Mouse (Mus musculus) midbrain, embryonic 12.5 days (tissue): ENCODE measurements around the gene Ankrd35. TPM values are rescaled to one million over a fixed set of nuclear protein-coding genes. Genes with fewer than 3 reads are reported as not detected.
"Not testable (repeated sequence)": the region's sequence is repeated elsewhere in the genome, so short reads cannot be mapped to it uniquely, and the experiment has no call there.

ENCODE experiments used
- ATAC-seq: fragments of 200-750 bp; cut with Nextera tagmentation; 2 replicates; pipeline ENCODE4 v1.8.0; 2017; ENCODE audit warnings: low read depth, moderate TSS enrichment, moderate library complexity; ENCODE audit not compliant: low FRiP score
- H3K27ac ChIP-seq: fragments of 300-500 bp; sonication (generic); replicated peaks from 2 replicates; pipeline ENCODE4 v1.5.1; 2016; ENCODE audit warnings: mild to moderate bottlenecking
- H3K27me3 ChIP-seq: fragments of 300-500 bp; sonication (generic); 2 replicates; pipeline ENCODE4 v1.6.1; 2016; ENCODE audit warnings: mild to moderate bottlenecking
- H3K36me3 ChIP-seq: fragments of 300-500 bp; sonication (generic); 2 replicates; pipeline ENCODE4 v1.6.1; 2016
- H3K4me1 ChIP-seq: fragments of 300-500 bp; sonication (generic); 2 replicates; pipeline ENCODE4 v1.6.1; 2016
- H3K4me2 ChIP-seq: fragments of 300-500 bp; sonication (generic); replicated peaks from 2 replicates; pipeline ENCODE4 v1.6.1; 2016; ENCODE audit warnings: mild to moderate bottlenecking, moderate library complexity
- H3K4me3 ChIP-seq: fragments of 300-500 bp; sonication (generic); 2 replicates; pipeline ENCODE4 v1.5.1; 2016; ENCODE audit warnings: mild to moderate bottlenecking
- H3K9ac ChIP-seq: fragments of 300-500 bp; sonication (generic); replicated peaks from 2 replicates; pipeline ENCODE4 v1.6.1; 2016; ENCODE audit warnings: mild to moderate bottlenecking, moderate library complexity
- H3K9me3 ChIP-seq: fragments of 300-500 bp; sonication (generic); 2 replicates; pipeline ENCODE4 v1.6.1; 2016; ENCODE audit warnings: mild to moderate bottlenecking
- WGBS: fragments of 180-500 bp; shearing (Covaris S2); methylation state at CpG from one replicate; pipeline ENCODE4 v1.1.7; 2016; 5-methylcytosine and 5-hydroxymethylcytosine counted together
- polyA plus RNA-seq: library from polyadenylated mRNA; unstranded; fragments of >200 nt; fragmentation: Nextera tagmentation; extraction: Ambion mirVana; gene quantifications from 2 replicates; pipeline ENCODE4 v1.2.1, GENCODE M21; 2016

Gene Ankrd35
- polyA plus RNA-seq, 1 experiment from 2014 or later: 0.40 TPM

- no peaks in the 10 kb centered on the region for H3K27me3 ChIP-seq
- no peak overlapping the region for H3K4me3 ChIP-seq
- no peak for ATAC-seq
- H3K4me2 ChIP-seq: no peak overlapping the region
- no peaks in the 10 kb centered on the region for H3K36me3 ChIP-seq
- 80% methylated on average over 2 of the region's 2 CpGs for WGBS
- no peaks in the 10 kb centered on the region for H3K9me3 ChIP-seq
- H3K9ac ChIP-seq: no peak overlapping the region
- peaks cover 10% of the 10 kb centered on the region; the same call in 1 of the 2 replicates for H3K4me1 ChIP-seq
- H3K27ac ChIP-seq: no peak overlapping the region
Measured at GRCm38 (mm10) chr3:96660901-96661300, 9.0 kb upstream of the Ankrd35 start.

- H3K4me3 ChIP-seq: peak overlapping the region; percentile 26
- 57% methylated on average over 8 of the region's 8 CpGs for WGBS
- ATAC-seq: no peak
- H3K4me1 ChIP-seq: peaks cover 10% of the 10 kb centered on the region; the same call in 1 of the 2 replicates
- H3K4me2 ChIP-seq: peak overlapping the region; percentile 52
- no peaks in the 10 kb centered on the region for H3K27me3 ChIP-seq
- no peaks in the 10 kb centered on the region for H3K9me3 ChIP-seq
- H3K9ac ChIP-seq: peak overlapping the region; percentile 52
- no peaks in the 10 kb centered on the region for H3K36me3 ChIP-seq
- no peak overlapping the region for H3K27ac ChIP-seq
Measured at GRCm38 (mm10) chr3:96662731-96663316, 7.1 kb upstream of the Ankrd35 start.

DNA sequence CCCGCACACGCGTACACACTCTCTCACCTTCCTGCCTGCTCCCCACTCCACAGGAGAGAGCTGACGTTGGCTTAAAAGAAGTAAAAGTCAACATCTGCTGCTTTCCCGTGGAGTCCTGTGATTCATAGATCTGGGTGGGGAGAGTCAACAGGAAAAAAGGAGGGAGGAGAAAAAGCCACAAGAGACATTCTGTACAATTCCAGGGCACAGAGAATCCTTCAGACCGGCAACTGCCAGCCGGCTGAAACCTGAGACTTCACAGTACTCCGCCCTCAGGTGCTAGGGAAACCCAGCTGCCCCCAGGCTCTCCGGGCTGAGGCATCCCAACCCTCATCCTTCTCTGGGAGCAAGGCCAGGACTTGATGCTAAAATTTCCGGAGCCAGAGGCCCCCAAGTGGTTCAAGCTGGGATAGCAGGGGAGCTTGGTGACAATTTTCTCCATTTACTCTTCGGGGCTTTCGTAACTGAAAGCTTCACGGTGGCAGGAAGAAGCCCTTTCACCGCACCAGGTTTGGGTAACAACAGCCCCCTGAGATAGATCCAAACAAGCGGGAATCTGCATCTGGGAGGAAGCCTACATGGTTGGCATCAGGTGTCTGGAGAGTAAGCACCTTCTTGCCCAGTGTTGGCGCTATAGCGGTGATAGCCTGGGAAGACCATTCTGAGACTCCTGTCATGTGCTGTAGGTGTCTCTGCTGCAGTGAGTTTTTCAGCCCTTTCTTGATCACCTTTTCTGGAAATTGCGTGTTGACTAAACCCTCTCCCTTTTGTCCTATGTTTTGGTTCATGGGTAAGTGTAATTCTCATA lies 6.3 kb upstream of the Ankrd35 start:
- H3K9me3 ChIP-seq: no peaks in the 10 kb centered on the region
- no peaks in the 10 kb centered on the region for H3K36me3 ChIP-seq
- H3K9ac ChIP-seq: peak overlapping the region; percentile 52
- H3K27me3 ChIP-seq: no peaks in the 10 kb centered on the region
- WGBS: 5% methylated on average over 15 of the region's 18 CpGs
- H3K4me1 ChIP-seq: peaks cover 10% of the 10 kb centered on the region; the same call in 1 of the 2 replicates
- peak; percentile 82; the same call in 1 of the 2 replicates for ATAC-seq
- peak overlapping the region; percentile 52 for H3K4me2 ChIP-seq
- H3K27ac ChIP-seq: no peak overlapping the region
- peak overlapping the region; percentile 26 for H3K4me3 ChIP-seq

- H3K4me3 ChIP-seq, H3K9me3 ChIP-seq, H3K27ac ChIP-seq, H3K36me3 ChIP-seq, H3K4me2 ChIP-seq, ATAC-seq, H3K9ac ChIP-seq, H3K27me3 ChIP-seq: not testable (repeated sequence)
- 90% methylated on average over 7 of the region's 7 CpGs for WGBS
- H3K4me1 ChIP-seq: peaks cover 15% of the 10 kb centered on the region
Measured at GRCm38 (mm10) chr3:96665732-96666363, 4.1 kb upstream of the Ankrd35 start.

- 96% methylated on average over 5 of the region's 5 CpGs for WGBS
- Histone ChIP-seq H3K9ac (no peak overlapping the region), H3K4me2 (no peak overlapping the region), H3K36me3 (no peaks in the 10 kb centered on the region), H3K27me3 (peaks cover 14% of the 10 kb centered on the region), H3K4me1 (peaks cover 15% of the 10 kb centered on the region), H3K9me3 (no peaks in the 10 kb centered on the region), H3K27ac (no peak overlapping the region), H3K4me3 (no peak overlapping the region)
- ATAC-seq: no peak
Measured at GRCm38 (mm10) chr3:96666916-96667315, 3.0 kb upstream of the Ankrd35 start.

GRCm38 (mm10) chr3:96667316-96667715 lies 2.6 kb upstream of the Ankrd35 start:
- H3K27me3 ChIP-seq: peaks cover 14% of the 10 kb centered on the region
- H3K36me3 ChIP-seq: no peaks in the 10 kb centered on the region
- no peaks in the 10 kb centered on the region for H3K9me3 ChIP-seq
- H3K27ac ChIP-seq: no peak overlapping the region
- no peak for ATAC-seq
- no peak overlapping the region for H3K4me2 ChIP-seq
- peaks cover 15% of the 10 kb centered on the region for H3K4me1 ChIP-seq
- WGBS: 52% methylated on average over 1 of the region's 1 CpGs
- no peak overlapping the region for H3K9ac ChIP-seq
- H3K4me3 ChIP-seq: no peak overlapping the region

DNA sequence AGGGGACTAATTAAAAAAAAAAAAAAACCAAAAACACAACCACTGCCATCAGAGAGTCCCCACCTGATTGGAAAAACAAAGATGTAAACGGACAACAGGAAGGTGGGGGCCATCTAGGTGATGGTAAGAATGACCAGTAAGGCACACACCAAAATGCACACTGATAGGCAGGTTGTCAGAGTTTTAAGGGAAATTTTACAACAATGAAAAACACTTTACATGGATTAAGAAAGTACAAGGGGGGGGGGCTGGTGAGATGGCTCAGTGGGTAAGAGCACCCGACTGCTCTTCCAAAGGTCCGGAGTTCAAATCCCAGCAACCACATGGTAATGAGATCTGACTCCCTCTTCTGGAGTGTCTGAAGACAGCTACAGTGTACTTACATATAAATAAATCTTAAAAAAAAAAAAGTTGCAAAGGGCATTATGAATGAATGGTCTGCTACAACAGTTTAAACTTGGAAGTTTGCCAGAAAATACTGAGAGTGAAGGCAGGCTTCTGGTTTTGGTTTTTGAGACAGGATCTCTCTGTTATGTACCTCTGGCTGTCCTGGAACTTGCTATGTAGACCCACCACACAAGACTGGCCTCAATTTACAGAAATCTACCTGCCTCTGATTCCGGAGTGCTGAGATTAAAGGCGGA lies 1.4 kb upstream of the Ankrd35 start:
- H3K9ac ChIP-seq: no peak overlapping the region
- H3K9me3 ChIP-seq: no peaks in the 10 kb centered on the region
- 97% methylated on average over 5 of the region's 5 CpGs for WGBS
- peaks cover 9% of the 10 kb centered on the region for H3K4me1 ChIP-seq
- no peak overlapping the region for H3K27ac ChIP-seq
- no peak for ATAC-seq
- H3K27me3 ChIP-seq: peaks cover 14% of the 10 kb centered on the region
- H3K36me3 ChIP-seq: no peaks in the 10 kb centered on the region
- no peak overlapping the region for H3K4me3 ChIP-seq
- H3K4me2 ChIP-seq: no peak overlapping the region

DNA sequence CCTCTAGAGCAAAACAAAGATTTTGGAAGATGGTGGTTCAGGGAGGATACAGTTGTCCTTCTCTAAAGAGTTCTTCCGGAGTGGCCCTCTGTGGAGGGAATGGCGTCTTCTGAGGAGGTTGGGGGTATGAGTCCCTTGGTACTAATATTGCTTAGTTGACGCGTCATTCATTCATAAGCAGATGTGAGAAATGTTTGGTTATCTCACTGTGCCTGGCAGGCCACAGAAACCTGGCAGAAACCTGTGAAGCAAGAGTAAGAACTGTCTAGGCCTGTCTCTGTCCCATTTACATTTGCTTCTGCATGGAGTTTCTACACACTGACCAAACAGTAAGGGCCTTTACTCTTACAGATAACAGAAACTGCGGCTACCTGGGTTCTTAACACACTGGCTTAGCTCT lies 1.6 kb downstream of the Ankrd35 start:
- ATAC-seq: no peak
- Histone ChIP-seq H3K4me1 (peaks cover 11% of the 10 kb centered on the region; the same call in 1 of the 2 replicates), H3K9ac (no peak overlapping the region), H3K27me3 (peaks cover 14% of the 10 kb centered on the region), H3K9me3 (no peaks in the 10 kb centered on the region), H3K36me3 (no peaks in the 10 kb centered on the region), H3K4me3 (no peak overlapping the region), H3K4me2 (no peak overlapping the region), H3K27ac (no peak overlapping the region)
- WGBS: 94% methylated on average over 5 of the region's 5 CpGs

- Histone ChIP-seq H3K9ac (no peak overlapping the region), H3K4me2 (no peak overlapping the region), H3K27me3 (peaks cover 17% of the 10 kb centered on the region), H3K4me1 (peaks cover 11% of the 10 kb centered on the region; the same call in 1 of the 2 replicates), H3K36me3 (no peaks in the 10 kb centered on the region), H3K27ac (no peak overlapping the region), H3K9me3 (no peaks in the 10 kb centered on the region), H3K4me3 (no peak overlapping the region)
- ATAC-seq: no peak
- WGBS: 70% methylated on average over 4 of the region's 4 CpGs
Measured at GRCm38 (mm10) chr3:96673514-96673913, 3.6 kb downstream of the Ankrd35 start.

DNA sequence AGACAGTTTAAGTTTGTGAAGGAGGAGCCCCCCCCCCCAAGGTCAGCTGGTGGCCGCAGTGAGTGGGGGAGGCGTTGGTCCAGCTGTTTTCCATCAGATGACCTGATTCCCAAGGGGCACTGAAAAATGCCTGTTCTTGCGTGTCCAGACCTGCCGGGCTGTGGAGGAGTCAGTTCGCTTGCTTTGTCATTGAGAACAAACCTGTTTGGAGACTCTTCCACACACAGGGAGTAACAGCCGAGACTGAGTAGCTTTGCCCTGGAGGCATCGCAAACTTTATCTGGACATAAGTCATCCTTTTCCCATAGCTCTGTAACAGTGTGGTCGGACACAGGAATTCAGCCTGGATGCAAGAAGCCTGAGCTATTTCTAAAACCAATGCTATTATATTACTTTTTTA lies 4.5 kb downstream of the Ankrd35 start:
- H3K4me1 ChIP-seq: peaks cover 11% of the 10 kb centered on the region; the same call in 1 of the 2 replicates
- 59% methylated on average over 8 of the region's 8 CpGs for WGBS

DNA sequence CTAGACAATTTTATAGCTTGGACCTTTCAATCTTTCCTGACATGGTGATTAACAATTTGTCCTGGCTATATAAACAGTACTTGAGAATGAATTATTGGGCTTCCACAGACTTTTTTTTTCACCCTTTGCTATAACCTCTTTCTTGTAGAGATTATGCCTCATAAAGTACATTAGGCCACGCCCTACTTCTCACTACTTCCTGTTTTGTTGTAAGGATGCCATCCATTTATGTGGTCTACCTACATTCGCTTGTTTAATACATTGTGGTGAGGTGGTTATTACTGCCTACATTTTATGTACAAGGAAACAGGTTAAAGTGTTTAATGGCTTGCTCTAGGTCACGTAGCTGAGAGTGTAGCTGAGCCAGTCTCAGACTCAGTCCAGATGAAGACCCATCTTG lies 5.2 kb downstream of the Ankrd35 start:
- WGBS: 87% methylated on average over 3 of the region's 3 CpGs
- no peak overlapping the region for H3K27ac ChIP-seq
- H3K9ac ChIP-seq: no peak overlapping the region
- peaks cover 10% of the 10 kb centered on the region; the same call in 1 of the 2 replicates for H3K4me1 ChIP-seq
- no peak overlapping the region for H3K4me3 ChIP-seq
- H3K36me3 ChIP-seq: no peaks in the 10 kb centered on the region
- no peak for ATAC-seq
- no peaks in the 10 kb centered on the region for H3K9me3 ChIP-seq
- peaks cover 31% of the 10 kb centered on the region for H3K27me3 ChIP-seq
- no peak overlapping the region for H3K4me2 ChIP-seq

More for the DNA sequence above, 4.5 kb downstream of the Ankrd35 start:
- ATAC-seq: no peak
- H3K27ac ChIP-seq: no peak overlapping the region
- H3K36me3 ChIP-seq: no peaks in the 10 kb centered on the region
- H3K4me2 ChIP-seq: no peak overlapping the region
- H3K9me3 ChIP-seq: no peaks in the 10 kb centered on the region
- no peak overlapping the region for H3K4me3 ChIP-seq
- H3K27me3 ChIP-seq: peaks cover 24% of the 10 kb centered on the region
- no peak overlapping the region for H3K9ac ChIP-seq
